Mouse (Mus musculus): Measurements from ENCODE around the gene Pcyt1b.

- no peak for TF ChIP-seq POLR2A (IDR thresholded peaks at IDR 0.05; ENCODE audit: insufficient read length, low read depth)
- TF ChIP-seq MAX (IDR thresholded peaks at IDR 0.05; ENCODE audit: low read depth) = no peak
- no peak for TF ChIP-seq E2F4 (IDR thresholded peaks at IDR 0.05; ENCODE audit: insufficient read depth)
- no peak for TF ChIP-seq USF1 (IDR thresholded peaks at IDR 0.05; ENCODE audit: low read depth)
- TF ChIP-seq TCF12 (IDR thresholded peaks at IDR 0.05; ENCODE audit: insufficient read depth, poor library complexity, severe bottlenecking) = no peak
- no peak for TF ChIP-seq CEBPB (IDR thresholded peaks at IDR 0.05; ENCODE audit: insufficient read depth, poor library complexity, severe bottlenecking)
Observed at GRCm38 (mm10) chrX:93729529-93729928, 74.9 kb downstream of the Pcyt1b start.
